Mouse (Mus musculus): Measurements from ENCODE around the gene Mrps5. TPM values are rescaled to one million over a fixed set of nuclear protein-coding genes. Genes with fewer than 3 reads are reported as not detected.
"Not testable (repeated sequence)": the region's sequence is repeated elsewhere in the genome, so short reads cannot be mapped to it uniquely, and the experiment has no call there.

The Mrps5 gene
- polyA plus RNA-seq, 1 experiment from 2014 or later = 146 TPM

GRCm38 (mm10) chr2:127551078-127551477 lies 35.9 kb upstream of the Mrps5 start:
- Histone ChIP-seq H3K27me3 (ENCODE audit: control insufficient read depth, insufficient read depth, low read length) (no peaks in the 10 kb centered on the region), H3K36me3 (ENCODE audit: control insufficient read depth, insufficient read depth, low read length) (no peaks in the 10 kb centered on the region), H3K4me3 (ENCODE audit: low read length) (no peak overlapping the region), H3K4me1 (ENCODE audit: control insufficient read depth, insufficient read depth, low read length) (no peaks in the 10 kb centered on the region), H3K9ac (ENCODE audit: low read depth, low read length) (no peak overlapping the region), H3K9me3 (ENCODE audit: control insufficient read depth, low read length) (no peaks in the 10 kb centered on the region), H3K4me2 (replicated peaks; ENCODE audit: low read depth, low read length) (no peak overlapping the region), H3K27ac (ENCODE audit: low read depth, low read length) (no peak overlapping the region)
- 51% methylated on average over 5 of the region's 5 CpGs for WGBS
- ATAC-seq (ENCODE audit: low FRiP score, low TSS enrichment) = no peak

DNA sequence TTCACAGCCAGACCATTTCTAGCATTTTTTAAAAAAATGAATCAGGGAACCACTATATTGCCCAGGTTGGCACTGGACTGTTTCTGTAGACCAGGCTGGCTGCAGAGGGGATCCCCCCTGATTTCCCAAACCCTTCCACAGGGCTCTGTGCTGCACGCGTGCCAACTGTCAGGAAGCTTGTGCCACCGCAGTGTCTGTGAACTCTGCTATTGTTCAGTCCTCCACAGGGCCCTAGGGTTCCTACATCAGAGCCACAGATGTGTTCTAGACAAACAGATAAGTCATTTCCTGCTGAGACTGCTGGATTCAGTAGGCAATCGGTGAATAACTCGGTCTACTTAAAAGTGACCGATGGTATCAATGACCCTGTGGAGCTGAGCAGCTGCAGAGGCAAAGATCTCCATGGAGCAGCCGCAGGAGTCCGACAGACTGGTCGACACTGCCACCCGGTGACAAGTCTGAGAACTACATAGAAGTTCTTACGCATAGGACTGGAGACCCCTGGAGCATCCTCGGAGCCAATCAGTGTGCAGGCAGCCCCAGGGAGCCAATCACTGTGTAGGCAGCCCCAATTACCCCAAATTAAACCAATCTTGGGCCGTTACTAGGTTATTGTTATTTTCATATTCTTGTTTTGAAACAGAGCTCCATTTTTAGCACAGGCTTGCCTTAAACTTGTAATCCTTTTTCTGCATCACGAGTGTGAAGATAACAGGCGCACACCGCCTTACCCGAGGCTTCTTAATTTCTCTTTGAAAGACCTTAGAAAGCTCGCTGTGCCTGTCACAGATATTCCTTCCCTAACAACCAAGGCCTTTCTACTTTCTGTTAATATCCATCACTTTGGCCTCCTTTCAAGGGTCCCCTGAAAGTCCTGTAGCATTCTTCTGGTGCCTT lies 27.7 kb upstream of the Mrps5 start:
- Histone ChIP-seq H3K4me1 (ENCODE audit: control insufficient read depth, insufficient read depth, low read length) (no peaks in the 10 kb centered on the region), H3K4me2 (replicated peaks; ENCODE audit: low read depth, low read length) (peak overlapping the region; percentile 17; the same call in 1 of the 2 replicates), H3K27ac (ENCODE audit: low read depth, low read length) (no peak overlapping the region), H3K36me3 (ENCODE audit: control insufficient read depth, insufficient read depth, low read length) (no peaks in the 10 kb centered on the region), H3K9ac (ENCODE audit: low read depth, low read length) (no peak overlapping the region), H3K27me3 (ENCODE audit: control insufficient read depth, insufficient read depth, low read length) (peaks cover 3% of the 10 kb centered on the region; the same call in 1 of the 2 replicates), H3K4me3 (ENCODE audit: low read length) (no peak overlapping the region), H3K9me3 (ENCODE audit: control insufficient read depth, low read length) (no peaks in the 10 kb centered on the region)
- ATAC-seq (ENCODE audit: low FRiP score, low TSS enrichment) = peak; percentile 97
- 18% methylated on average over 18 of the region's 18 CpGs for WGBS

- Histone ChIP-seq H3K4me1 (ENCODE audit: control insufficient read depth, insufficient read depth, low read length) (no peaks in the 10 kb centered on the region), H3K4me3 (ENCODE audit: low read length) (no peak overlapping the region), H3K4me2 (replicated peaks; ENCODE audit: low read depth, low read length) (no peak overlapping the region), H3K9me3 (ENCODE audit: control insufficient read depth, low read length) (no peaks in the 10 kb centered on the region; the same call in 1 of the 2 replicates), H3K36me3 (ENCODE audit: control insufficient read depth, insufficient read depth, low read length) (peaks cover 16% of the 10 kb centered on the region), H3K9ac (ENCODE audit: low read depth, low read length) (no peak overlapping the region), H3K27ac (ENCODE audit: low read depth, low read length) (no peak overlapping the region), H3K27me3 (ENCODE audit: control insufficient read depth, insufficient read depth, low read length) (no peaks in the 10 kb centered on the region)
- no peak for ATAC-seq (ENCODE audit: low FRiP score, low TSS enrichment)
- WGBS = 21% methylated on average over 1 of the region's 1 CpGs
Measured at GRCm38 (mm10) chr2:127573322-127573721, 13.7 kb upstream of the Mrps5 start.

- ATAC-seq (ENCODE audit: low FRiP score, low TSS enrichment) = peak; percentile 90
- H3K9me3 ChIP-seq (ENCODE audit: control insufficient read depth, low read length) = no peaks in the 10 kb centered on the region
- peak overlapping the region; percentile 70 for H3K4me2 ChIP-seq (replicated peaks; ENCODE audit: low read depth, low read length)
- H3K9ac ChIP-seq (ENCODE audit: low read depth, low read length) = peak overlapping the region; percentile 71
- no peaks in the 10 kb centered on the region; the same call in 1 of the 2 replicates for H3K36me3 ChIP-seq (ENCODE audit: control insufficient read depth, insufficient read depth, low read length)
- peaks cover 14% of the 10 kb centered on the region for H3K4me1 ChIP-seq (ENCODE audit: control insufficient read depth, insufficient read depth, low read length)
- under 1% methylated on average over 24 of the region's 24 CpGs for WGBS
- no peak overlapping the region for H3K27ac ChIP-seq (ENCODE audit: low read depth, low read length)
- H3K4me3 ChIP-seq (ENCODE audit: low read length) = peak overlapping the region; percentile 62
- no peaks in the 10 kb centered on the region; the same call in 1 of the 2 replicates for H3K27me3 ChIP-seq (ENCODE audit: control insufficient read depth, insufficient read depth, low read length)
Measured at GRCm38 (mm10) chr2:127584436-127584858, 2.6 kb upstream of the Mrps5 start.

DNA sequence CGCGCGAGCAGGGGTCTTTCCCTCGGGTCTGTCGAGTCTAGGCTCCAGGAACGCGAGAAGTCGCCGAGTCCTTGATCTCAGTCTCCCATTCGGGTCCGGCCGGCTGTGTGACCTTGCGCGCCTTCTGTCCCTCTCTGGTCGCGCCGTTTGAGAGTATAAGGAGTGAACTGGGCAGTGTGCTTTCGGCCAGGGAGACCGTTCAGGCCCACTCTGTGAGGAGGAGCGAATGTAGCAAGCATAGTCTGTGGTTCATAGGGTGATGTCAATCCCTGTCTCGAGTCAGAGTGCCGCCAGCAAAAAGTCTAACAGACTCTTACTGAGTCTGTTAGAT lies 457 bp downstream of the Mrps5 start:
- Histone ChIP-seq H3K4me2 (replicated peaks; ENCODE audit: low read depth, low read length) (peak overlapping the region; percentile 79), H3K36me3 (ENCODE audit: control insufficient read depth, insufficient read depth, low read length) (peaks cover 14% of the 10 kb centered on the region), H3K4me3 (ENCODE audit: low read length) (peak overlapping the region; percentile 95), H3K9me3 (ENCODE audit: control insufficient read depth, low read length) (no peaks in the 10 kb centered on the region), H3K9ac (ENCODE audit: low read depth, low read length) (peak overlapping the region; percentile 70), H3K4me1 (ENCODE audit: control insufficient read depth, insufficient read depth, low read length) (peaks cover 14% of the 10 kb centered on the region), H3K27me3 (ENCODE audit: control insufficient read depth, insufficient read depth, low read length) (no peaks in the 10 kb centered on the region; the same call in 1 of the 2 replicates), H3K27ac (ENCODE audit: low read depth, low read length) (peak overlapping the region; percentile 78)
- WGBS = under 1% methylated on average over 22 of the region's 22 CpGs
- ATAC-seq (ENCODE audit: low FRiP score, low TSS enrichment) = no peak

DNA sequence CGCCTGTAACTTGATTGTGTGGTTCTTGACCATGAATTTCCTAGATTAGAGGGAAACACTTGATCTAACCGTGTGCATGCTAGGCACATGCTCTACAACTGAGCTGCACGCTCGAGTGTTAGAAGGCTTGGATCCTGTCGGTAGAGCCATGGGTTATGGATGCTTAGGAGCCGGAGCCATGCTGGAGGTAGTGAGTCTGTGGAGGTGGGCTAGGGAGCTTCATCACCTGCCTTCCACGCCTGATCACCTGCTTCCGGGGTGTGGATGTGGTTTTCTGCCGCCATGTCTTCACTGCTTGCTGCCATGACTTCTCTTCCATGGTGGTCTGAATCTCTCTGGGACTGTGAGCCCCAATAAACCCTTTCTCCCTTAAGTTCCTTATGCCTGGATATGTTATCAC lies 1.9 kb downstream of the Mrps5 start:
- Histone ChIP-seq H3K4me2 (replicated peaks; ENCODE audit: low read depth, low read length) (no peak overlapping the region), H3K27me3 (ENCODE audit: control insufficient read depth, insufficient read depth, low read length) (no peaks in the 10 kb centered on the region), H3K9me3 (ENCODE audit: control insufficient read depth, low read length) (no peaks in the 10 kb centered on the region), H3K4me3 (ENCODE audit: low read length) (no peak overlapping the region), H3K4me1 (ENCODE audit: control insufficient read depth, insufficient read depth, low read length) (peaks cover 11% of the 10 kb centered on the region), H3K9ac (ENCODE audit: low read depth, low read length) (no peak overlapping the region), H3K36me3 (ENCODE audit: control insufficient read depth, insufficient read depth, low read length) (peaks cover 26% of the 10 kb centered on the region), H3K27ac (ENCODE audit: low read depth, low read length) (no peak overlapping the region)
- 90% methylated on average over 9 of the region's 9 CpGs for WGBS
- ATAC-seq (ENCODE audit: low FRiP score, low TSS enrichment) = no peak

- 79% methylated on average over 15 of the region's 15 CpGs for WGBS
- Histone ChIP-seq H3K36me3 (ENCODE audit: control insufficient read depth, insufficient read depth, low read length) (peaks cover 33% of the 10 kb centered on the region), H3K4me1 (ENCODE audit: control insufficient read depth, insufficient read depth, low read length) (peaks cover 9% of the 10 kb centered on the region), H3K4me3 (ENCODE audit: low read length) (no peak overlapping the region), H3K9me3 (ENCODE audit: control insufficient read depth, low read length) (no peaks in the 10 kb centered on the region), H3K27ac (ENCODE audit: low read depth, low read length) (no peak overlapping the region), H3K9ac (ENCODE audit: low read depth, low read length) (no peak overlapping the region), H3K4me2 (replicated peaks; ENCODE audit: low read depth, low read length) (no peak overlapping the region), H3K27me3 (ENCODE audit: control insufficient read depth, insufficient read depth, low read length) (no peaks in the 10 kb centered on the region)
- ATAC-seq (ENCODE audit: low FRiP score, low TSS enrichment) = no peak
Measured at GRCm38 (mm10) chr2:127590204-127590603, 3.2 kb downstream of the Mrps5 start.

DNA sequence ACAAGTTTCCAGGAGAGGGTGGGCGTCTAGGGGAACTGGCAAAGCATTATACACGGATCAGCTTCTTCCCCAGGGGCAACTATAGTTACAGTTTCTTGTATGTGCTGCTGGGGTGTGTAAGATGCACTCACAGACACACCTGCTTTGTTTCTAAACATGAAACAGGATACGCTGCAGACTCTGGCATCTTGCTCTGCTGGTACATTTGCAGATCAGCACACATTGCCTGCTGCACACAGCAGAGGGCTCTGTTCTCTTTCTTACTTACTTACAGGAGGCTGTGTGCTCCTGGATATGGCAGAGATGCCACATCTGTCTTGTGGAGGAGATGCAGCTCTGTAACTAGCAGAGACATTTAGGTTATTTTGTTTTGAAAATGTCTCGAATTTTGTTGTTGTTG lies 3.8 kb downstream of the Mrps5 start:
- H3K4me3 ChIP-seq (ENCODE audit: low read length) = no peak overlapping the region
- no peak overlapping the region for H3K27ac ChIP-seq (ENCODE audit: low read depth, low read length)
- no peaks in the 10 kb centered on the region for H3K9me3 ChIP-seq (ENCODE audit: control insufficient read depth, low read length)
- peaks cover 9% of the 10 kb centered on the region for H3K4me1 ChIP-seq (ENCODE audit: control insufficient read depth, insufficient read depth, low read length)
- no peak overlapping the region for H3K9ac ChIP-seq (ENCODE audit: low read depth, low read length)
- ATAC-seq (ENCODE audit: low FRiP score, low TSS enrichment) = no peak
- WGBS = 83% methylated on average over 4 of the region's 4 CpGs
- H3K27me3 ChIP-seq (ENCODE audit: control insufficient read depth, insufficient read depth, low read length) = no peaks in the 10 kb centered on the region
- no peak overlapping the region for H3K4me2 ChIP-seq (replicated peaks; ENCODE audit: low read depth, low read length)
- peaks cover 40% of the 10 kb centered on the region for H3K36me3 ChIP-seq (ENCODE audit: control insufficient read depth, insufficient read depth, low read length)

DNA sequence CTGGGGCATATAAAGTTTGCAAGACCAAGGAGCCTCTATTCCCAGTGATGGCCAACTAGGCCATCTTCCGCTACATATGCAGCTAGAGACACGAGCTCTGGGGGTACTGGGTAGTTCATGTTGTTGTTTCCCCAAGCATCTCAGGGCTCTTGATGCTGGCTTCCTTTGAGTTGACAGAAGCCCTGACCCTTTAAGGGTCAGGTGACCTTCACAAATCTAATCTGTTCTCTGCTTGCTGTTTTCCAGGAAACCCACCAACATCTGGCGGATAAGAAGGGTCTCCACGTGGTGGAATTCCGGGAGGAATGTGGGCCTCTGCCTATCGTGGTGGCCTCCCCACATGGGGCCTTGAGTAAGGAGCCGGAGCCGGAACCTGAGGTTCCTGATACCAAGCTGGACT lies 16.4 kb downstream of the Mrps5 start:
- 86% methylated on average over 6 of the region's 8 CpGs for WGBS
- not testable (repeated sequence) for H3K4me1 ChIP-seq (ENCODE audit: control insufficient read depth, insufficient read depth, low read length); H3K4me3 ChIP-seq (ENCODE audit: low read length); H3K27me3 ChIP-seq (ENCODE audit: control insufficient read depth, insufficient read depth, low read length); H3K9me3 ChIP-seq (ENCODE audit: control insufficient read depth, low read length); H3K27ac ChIP-seq (ENCODE audit: low read depth, low read length); H3K4me2 ChIP-seq (replicated peaks; ENCODE audit: low read depth, low read length); ATAC-seq (ENCODE audit: low FRiP score, low TSS enrichment); H3K9ac ChIP-seq (ENCODE audit: low read depth, low read length)
- H3K36me3 ChIP-seq (ENCODE audit: control insufficient read depth, insufficient read depth, low read length) = peaks cover 66% of the 10 kb centered on the region

All from kidney, embryonic 14.5 days (tissue).